Mouse (Mus musculus) C2C12 (cell line): ENCODE results near the gene Uncx.

Experiments used
- CEBPB ChIP-seq: IDR thresholded peaks from one replicate; pipeline ENCODE4 v1.6.1; 2011; ENCODE audit warnings: low read depth, mild to moderate bottlenecking, control low read depth, moderate library complexity
- CTCF ChIP-seq: IDR thresholded peaks from one replicate; pipeline ENCODE4 v1.5.1; 2011; ENCODE audit not compliant: control insufficient read depth, insufficient read depth, insufficient read length
- FOSL1 ChIP-seq: IDR thresholded peaks from one replicate; pipeline ENCODE4 v1.8.0; 2011; ENCODE audit warnings: mild to moderate bottlenecking, low read length; ENCODE audit not compliant: poor library complexity, insufficient read depth, severe bottlenecking
- MAX ChIP-seq: IDR thresholded peaks from one replicate; pipeline ENCODE4 v1.6.1; 2011; ENCODE audit warnings: mild to moderate bottlenecking, control low read depth
- MYOG ChIP-seq: IDR thresholded peaks from one replicate; pipeline ENCODE4 v1.6.1; 2011; ENCODE audit not compliant: control insufficient read depth, insufficient read length; ENCODE audit errors: extremely low read depth
- USF1 ChIP-seq: IDR thresholded peaks from one replicate; pipeline ENCODE4 v1.6.1; 2011; ENCODE audit warnings: low read depth, mild to moderate bottlenecking, control low read depth, moderate library complexity

GRCm38 (mm10) chr5:139546336-139546770 is 3.1 kb downstream of the Uncx start:
- no peak for TF ChIP-seq MAX
- no peak for TF ChIP-seq CTCF
- no peak for TF ChIP-seq FOSL1
- TF ChIP-seq MYOG = no peak
- TF ChIP-seq USF1 = no peak
- no peak for TF ChIP-seq CEBPB
